Mouse (Mus musculus) adrenal gland, adult (tissue): ENCODE measurements around the gene Plppr3.
A peak's percentile ranks its signal among the peaks of the same experiment; 100 is the strongest.

ENCODE experiments used
- DNase-seq, 2 experiments: peaks; one replicate each; pipeline ENCODE4 v3.0.0; 2022 to 2023; ENCODE audit warnings: low spot score in 1 of 2; ENCODE audit not compliant: inconsistent age in 2 of 2

Plppr3 gene

DNA sequence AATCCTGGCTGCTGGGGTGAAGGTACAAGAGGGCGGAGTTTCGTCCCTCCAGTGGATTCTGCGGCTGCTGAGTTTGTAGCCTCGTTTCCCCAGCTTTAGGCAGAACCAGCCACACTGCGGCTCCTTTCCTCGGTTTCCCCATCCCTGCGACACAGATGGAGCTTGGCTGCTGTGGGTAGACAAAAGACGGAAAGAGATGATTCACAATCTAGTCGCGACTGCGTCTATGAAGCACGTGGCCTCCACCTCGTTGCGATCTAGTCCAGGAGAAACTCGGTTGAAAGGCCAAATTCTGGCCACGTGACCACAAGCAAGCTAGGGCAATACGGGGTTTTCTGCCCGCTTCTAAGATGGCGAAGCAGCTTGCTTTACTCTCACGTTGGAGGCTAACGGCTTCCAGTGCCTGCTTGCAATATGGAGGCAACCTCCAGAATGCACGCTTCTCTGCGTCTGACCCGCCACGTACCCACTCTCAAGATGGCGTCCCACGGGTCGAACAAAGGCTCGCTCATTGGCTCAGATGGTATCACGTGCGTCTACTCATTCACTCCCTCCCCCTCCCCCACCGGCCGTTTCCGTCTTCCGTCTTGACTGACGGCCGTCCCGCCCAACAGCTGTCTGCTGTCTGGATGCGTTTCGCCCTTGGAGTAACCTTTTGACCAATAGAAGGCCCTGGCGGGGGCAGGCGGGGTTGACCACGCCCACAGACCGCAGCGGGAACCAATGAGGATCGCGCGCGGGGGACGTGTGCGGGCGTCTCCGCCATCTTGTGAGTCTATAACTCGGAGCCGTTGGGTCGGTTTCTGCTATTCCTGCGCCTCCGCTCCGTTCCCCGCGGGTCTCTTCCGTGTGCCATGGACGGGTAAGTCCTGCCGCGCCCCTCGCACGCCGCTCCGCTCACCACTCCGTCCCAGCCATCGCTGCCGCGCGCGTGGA is 20.3 kb downstream of the Plppr3 start, which contains the start of gene Ptbp1:
Gene Ptbp1 (plus strand): TSS at position 568 of the 936 bp plus-strand sequence.
- peak; percentile 99 for DNase-seq

DNA sequence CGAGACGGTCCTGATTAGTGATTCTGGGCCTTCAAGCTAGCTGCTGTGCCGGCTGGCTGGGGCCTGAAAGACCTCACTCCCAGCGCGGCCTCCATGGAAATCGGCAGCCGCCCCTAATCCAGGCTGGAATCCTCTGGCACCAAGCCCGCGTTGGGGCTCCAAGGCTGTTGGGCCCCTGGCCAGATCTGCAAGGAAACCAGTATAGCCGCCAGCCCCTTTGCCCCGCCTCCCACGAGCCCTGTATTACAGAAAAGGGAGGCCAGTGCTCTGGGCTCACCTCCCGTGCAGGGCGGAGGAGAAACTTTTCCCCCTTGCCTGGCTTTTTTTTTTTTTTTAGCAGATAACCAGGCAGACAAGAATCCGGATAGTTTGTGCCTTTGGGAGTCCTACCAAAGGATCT is 21.0 kb downstream of the Plppr3 start:
- DNase-seq: peak; percentile 95 to 98

- DNase-seq: no peak
Observed at GRCm38 (mm10) chr10:79852827-79853226, 21.6 kb downstream of the Plppr3 start.

DNA sequence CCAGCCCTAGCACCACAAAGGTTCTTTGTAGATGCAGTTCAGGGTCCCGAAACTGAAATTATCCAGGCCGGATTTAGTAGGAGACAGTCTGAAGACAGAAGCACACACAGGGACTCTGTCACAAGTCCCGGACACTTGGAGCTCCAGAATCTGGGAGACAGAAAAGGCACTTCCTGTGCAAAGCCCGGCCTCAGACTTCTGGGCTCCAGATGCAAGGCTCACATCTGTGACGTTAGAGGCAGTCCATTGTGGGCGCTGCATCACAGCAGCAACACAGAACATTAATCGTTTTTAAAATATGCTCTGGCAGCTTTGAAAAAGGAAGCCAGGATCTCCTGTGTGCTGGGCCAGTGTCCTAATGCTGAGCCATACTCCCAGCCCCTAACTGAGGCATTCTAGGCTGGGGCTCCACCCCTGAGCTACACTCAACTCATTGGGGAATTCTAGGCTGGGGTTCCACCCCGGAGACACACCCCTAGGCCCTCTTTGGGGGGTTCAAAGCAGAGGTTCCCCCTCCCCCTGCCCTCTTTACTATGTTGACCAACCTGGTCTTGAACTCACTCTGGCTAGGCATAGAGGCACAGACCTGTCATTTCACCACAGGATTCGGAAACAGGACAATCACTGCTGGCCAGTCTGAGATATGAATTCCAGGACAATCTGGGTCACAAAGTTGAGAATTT is 22.2 kb downstream of the Plppr3 start:
- DNase-seq: peak; percentile 62 to 75

DNA sequence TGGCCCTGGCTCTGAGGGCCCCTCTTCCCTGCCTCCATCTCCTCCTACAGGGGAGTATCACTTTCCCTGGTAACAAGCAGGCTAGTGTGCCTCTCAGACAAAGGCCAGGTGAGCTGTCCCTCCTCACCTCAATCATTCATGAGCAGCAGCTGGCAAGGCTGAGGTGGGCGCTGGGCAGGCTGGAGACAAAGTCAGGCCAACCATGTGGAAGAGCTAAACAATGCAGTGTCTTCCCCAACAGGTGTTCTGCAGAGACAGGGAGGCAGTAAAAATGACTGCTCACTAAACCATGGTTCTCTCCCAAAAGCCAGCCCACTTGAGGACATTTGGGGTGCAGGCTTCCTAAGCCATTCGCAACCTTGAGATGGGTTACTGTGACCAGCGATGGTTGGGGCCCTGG is 22.8 kb downstream of the Plppr3 start:
- DNase-seq: no peak

DNA sequence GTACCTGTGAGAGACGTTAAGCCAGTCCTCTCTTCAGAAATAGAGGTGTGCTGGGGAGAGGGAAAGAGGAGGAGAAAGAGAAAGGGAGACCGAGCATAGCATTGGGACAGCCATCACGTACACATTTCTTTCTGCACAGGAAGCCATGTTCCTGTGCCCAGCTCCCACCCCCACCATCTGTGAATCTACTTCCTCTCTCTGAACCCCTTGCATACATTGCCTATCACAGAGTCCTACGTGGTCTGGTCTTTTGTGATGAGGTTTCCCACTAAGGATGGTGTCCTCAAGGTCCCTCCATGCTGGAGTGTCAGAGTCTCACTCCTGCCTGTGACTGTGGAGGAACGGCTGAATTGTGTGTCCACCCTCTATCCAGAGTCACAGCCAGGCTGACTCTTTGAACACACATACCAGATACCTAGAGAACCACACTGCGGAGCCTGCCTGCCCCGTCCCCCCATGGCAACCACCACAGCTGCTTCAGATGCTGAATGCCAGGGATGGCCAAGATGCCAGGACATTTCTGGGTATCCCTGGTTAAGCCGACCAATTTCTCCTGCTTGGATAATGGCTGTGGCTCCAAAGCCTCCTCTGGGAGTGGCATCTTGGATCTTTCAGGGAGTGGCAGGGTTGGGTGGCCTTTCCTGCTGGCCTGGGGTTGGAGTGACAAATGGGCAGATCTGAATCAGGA is 24.3 kb downstream of the Plppr3 start:
- DNase-seq: no peak

- no peak for DNase-seq
Observed at GRCm38 (mm10) chr10:79846553-79846952, 27.9 kb downstream of the Plppr3 start.

GRCm38 (mm10) chr10:79843476-79843875 is 31.0 kb downstream of the Plppr3 start:
- peak in 1 of 2 experiments; percentile 76 for DNase-seq

DNA sequence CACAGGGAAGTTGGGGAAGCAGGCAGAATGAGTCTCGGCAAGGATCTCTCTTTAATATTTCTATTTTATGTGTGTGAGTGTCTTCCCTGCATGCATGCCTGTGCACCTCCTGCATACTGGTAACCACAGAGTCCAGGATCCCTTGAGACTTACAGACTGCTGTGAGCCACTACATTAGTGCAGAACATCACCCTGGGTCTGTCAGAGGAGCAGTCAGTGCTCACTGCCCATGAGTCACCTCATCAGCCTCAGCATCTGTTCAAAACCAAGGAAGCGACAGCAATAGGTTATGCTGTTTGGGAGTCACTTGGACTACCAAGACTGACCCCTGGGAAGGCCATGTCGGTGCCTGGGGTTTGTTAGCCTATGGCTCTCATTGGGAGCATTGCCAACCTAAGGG is 32.1 kb downstream of the Plppr3 start:
- DNase-seq: no peak

- DNase-seq: peak; percentile 69 to 85
Observed at GRCm38 (mm10) chr10:79840644-79841551, 33.5 kb downstream of the Plppr3 start.

DNA sequence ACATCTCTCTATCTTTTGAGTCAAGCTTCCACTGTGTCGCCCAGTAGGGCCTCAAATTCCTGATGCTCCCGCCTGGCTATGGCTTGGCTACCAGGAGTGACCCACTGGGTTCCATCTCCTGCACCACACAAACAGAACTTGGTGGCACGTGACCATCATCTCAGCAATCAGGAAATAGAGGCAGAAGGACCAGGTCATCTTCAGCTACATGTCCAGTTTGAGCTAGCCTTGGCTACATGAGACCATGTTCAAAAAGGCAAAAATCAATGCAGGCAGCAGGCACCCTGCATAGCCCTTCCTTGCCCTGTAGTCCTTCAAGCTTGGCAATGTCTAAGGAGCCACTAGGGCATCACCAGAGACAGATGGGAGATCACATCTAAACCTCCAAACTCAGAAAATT is 34.3 kb downstream of the Plppr3 start:
- peak in 1 of 2 experiments; percentile 45 for DNase-seq

GRCm38 (mm10) chr10:79838151-79838550 is 36.3 kb downstream of the Plppr3 start:
- no peak for DNase-seq

DNA sequence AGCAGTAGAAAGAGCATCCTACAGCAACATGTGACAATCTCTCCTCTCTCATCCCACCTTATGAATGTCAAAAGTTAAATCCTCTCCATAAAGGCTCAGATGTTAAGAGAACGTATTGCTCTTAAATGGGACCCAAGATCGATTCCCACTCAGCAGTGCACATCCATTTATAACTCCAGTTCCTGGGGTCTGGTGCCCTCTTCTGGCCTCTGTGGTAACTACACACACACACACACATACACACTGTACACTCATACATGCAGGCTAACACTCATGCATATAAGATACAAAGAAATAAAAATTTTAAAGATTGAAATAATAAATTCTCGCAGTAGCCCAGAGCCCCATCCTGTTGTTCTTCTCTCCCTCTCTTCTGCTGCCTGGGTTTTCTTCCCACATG is 37.5 kb downstream of the Plppr3 start:
- DNase-seq: no peak

GRCm38 (mm10) chr10:79834769-79835398 is 39.5 kb downstream of the Plppr3 start:
- DNase-seq: peak; percentile 72 to 91

- DNase-seq: no peak
Observed at GRCm38 (mm10) chr10:79832786-79833181, 41.6 kb downstream of the Plppr3 start.

DNA sequence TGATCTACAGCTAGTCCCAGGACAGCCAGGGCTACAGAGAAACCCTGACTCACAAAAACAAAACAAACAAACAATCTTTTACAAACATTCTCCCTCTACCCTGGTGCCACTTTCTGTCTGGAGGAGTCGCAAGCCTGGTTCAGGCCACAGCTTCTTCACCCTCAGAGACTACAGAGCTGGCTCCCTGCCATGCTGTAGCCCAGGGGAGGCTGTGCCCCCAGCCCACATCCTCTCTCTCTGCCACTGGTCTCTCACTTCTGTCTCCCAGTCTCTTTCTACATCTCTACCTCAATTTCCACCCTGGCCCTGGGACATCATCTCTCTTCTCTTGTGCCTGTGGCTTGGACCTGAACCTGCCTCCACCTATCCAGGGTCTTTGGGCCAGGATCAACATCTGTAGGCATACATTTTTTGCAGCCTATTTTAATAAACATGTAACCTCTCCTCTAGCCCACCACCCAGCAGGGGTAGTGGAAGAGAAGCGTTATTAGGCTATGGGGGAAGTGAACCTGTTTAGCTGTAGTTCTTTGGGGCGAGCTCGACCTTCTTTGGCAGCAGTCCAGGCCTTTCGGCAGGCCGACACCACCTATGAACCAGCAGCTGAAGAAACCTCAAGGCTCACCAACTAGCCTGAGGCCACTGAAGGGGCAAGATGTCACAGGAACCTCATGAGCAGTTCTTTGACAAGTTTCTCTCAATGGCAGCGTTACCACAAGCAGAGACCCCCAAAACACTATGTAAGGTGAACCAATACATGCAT is 42.2 kb downstream of the Plppr3 start:
- DNase-seq: no peak

- DNase-seq: no peak
Observed at GRCm38 (mm10) chr10:79831583-79831982, 42.9 kb downstream of the Plppr3 start.

DNA sequence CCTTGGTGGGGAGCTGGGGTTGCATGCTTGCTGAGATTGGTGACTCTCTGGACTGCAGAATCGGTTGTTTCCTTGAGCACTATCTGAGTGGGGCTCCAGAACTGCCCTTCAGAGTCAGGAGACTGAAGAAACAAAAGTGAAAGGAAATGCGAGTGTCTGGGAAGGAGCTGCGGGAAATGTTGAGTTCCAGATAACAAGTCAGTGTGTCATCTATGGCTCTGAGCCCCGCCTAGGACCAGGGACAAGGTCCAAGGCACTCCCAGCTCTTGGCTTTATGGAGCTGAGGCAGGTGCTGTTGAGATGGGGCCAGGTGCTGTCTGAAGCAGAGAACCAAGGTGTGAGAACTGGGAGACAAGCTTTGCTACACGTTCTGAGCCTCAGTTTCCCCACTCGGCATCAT is 50.0 kb downstream of the Plppr3 start:
- DNase-seq: peak in 1 of 2 experiments; percentile 72

DNA sequence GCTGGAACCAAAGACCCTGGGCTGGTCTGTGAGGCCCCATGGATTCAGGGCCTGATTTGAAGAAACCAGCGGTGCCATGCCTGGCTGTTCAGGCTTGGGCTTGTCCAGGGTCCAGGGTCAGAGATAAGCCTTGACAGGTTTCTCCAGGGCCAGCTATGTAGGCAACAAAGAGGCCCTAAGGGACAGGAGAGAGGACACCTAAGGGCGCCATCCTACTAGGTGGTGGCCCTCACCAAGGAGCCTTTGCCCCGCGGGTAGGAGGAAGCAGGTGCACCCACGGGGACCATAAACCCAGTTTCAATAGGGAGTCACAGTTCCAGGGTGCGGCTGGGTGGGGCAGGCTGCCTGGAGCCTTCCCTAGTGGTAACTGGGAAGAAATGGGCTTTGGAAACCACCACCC is 51.4 kb downstream of the Plppr3 start:
- DNase-seq: no peak
